Mouse (Mus musculus): Measurements from ENCODE around the gene Olfr373.
"Not testable (repeated sequence)": the region's sequence is repeated elsewhere in the genome, so short reads cannot be mapped to it uniquely, and the experiment has no call there.

The Olfr373 gene

GRCm38 (mm10) chr8:72082877-72083276, at the start of gene Olfr373:
TSS of gene Olfr373 (plus strand) at chr8:72083177.
- DNase-seq (ENCODE audit: low spot score in 2 of 2) = not testable (repeated sequence)

GRCm38 (mm10) chr8:72040918-72041317, 42.1 kb upstream of the Olfr373 start, which contains the start of gene Olfr372:
TSS of gene Olfr372 (plus strand) at chr8:72041218.
- not testable (repeated sequence) for DNase-seq (ENCODE audit: low spot score in 2 of 2)

GRCm38 (mm10) chr8:72042493-72042892, 40.5 kb upstream of the Olfr373 start:
- DNase-seq (ENCODE audit: low spot score in 2 of 2) = no peak

DNA sequence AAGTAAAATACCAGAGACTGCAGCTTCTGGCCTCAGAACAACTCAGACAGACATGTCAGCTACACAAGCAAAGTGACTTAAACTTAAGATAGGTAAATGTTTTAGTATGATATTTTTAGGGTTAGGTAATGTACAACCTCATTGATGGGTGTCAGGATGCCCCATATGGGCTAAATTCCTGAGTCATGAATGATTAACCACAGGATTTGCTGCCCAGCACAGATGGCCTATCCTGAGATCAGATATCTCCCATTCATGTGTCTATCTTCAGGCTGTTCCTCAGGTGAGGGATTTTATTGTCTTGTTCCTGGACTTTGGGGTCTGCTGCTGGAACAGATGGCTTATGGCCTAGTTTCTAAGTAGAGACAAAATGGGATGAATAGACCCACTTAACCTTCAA, 28.3 kb upstream of the Olfr373 start:
- not testable (repeated sequence) for DNase-seq (ENCODE audit: low spot score in 2 of 2)

- not testable (repeated sequence) for DNase-seq (ENCODE audit: low spot score in 2 of 2)
Observed at GRCm38 (mm10) chr8:72057643-72058042, 25.3 kb upstream of the Olfr373 start.

- not testable (repeated sequence) for DNase-seq (ENCODE audit: low spot score in 2 of 2)
Observed at GRCm38 (mm10) chr8:72066819-72067399, 16.1 kb upstream of the Olfr373 start.

DNA sequence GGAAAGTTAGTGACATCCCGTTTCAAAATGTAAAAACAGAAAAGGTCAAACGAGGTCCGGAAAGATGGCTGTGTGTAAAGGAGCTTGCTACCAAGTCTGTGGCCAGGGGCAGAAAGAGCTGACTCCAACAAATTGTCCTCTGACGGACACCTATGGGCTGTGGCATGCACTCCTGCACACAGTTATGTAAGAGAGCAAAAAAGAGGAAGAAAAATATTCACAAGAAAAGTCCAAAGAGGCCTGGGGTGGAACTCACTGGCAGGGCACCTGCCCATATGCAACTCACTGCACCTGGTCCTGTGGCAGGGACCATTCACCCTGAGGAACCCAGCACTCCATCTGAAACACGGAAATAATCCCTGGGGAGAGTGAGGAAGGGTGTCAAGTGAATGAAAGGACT, 1.8 kb downstream of the Olfr373 start:
- no peak for DNase-seq (ENCODE audit: low spot score in 2 of 2)

DNA sequence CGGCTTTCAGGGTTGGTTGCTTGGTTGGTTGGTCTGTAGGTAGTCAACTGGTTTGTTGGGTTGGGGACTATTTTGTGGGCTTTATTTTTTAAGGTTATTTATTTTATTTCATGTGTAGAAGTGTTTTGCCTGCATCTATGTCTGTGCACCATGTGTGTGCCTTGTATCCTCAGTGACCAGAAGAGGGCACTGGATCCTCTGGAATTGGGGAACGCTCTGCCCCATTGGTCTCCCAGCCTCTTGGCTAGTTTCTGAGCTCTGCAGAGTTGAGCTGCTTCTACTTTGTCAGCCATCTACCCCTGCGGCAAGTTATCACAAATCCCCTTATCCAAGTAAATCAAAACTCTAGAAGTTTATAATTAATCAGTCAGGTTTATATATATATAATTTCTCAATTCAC, 4.6 kb downstream of the Olfr373 start:
- DNase-seq (ENCODE audit: low spot score in 2 of 2) = not testable (repeated sequence)

GRCm38 (mm10) chr8:72096721-72097120, 13.7 kb downstream of the Olfr373 start:
- not testable (repeated sequence) for DNase-seq (ENCODE audit: low spot score in 2 of 2)

DNA sequence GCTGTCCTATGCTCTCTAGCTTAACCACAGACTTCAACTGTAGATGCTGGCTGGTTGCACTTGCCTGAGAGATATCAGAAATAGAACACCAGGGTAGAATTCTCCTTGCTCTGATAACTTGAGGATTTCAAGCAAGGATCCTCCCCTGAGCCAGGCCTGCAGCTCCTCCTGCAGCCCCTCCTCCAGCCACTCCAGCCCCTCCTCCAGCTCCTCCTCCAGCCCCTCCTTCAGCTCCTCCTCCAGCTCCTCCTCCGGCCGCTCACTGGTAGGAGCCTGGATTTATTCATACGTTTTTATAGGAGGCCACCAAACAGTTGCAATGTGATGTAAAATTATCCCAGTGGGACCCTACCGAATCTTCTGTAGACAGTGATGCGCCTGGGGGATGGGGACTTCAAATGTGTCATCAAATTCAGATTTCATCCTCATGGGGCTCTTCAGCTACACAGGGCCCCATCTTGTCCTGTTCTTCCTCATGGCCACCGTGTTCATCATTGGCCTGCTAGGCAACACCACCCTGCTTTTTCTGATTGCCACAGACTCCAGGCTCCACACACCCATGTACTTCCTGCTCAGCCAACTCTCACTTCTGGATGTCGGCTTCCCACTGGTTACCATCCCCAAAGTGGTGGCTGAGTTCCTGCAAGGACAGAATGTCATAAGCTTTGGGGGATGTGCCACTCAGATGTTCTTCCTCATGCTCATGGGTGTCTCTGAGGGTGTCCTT, 16.6 kb downstream of the Olfr373 start:
- DNase-seq (ENCODE audit: low spot score in 2 of 2) = peak in 1 of 2 experiments; percentile 29

GRCm38 (mm10) chr8:72105165-72105564, 22.2 kb downstream of the Olfr373 start:
- DNase-seq (ENCODE audit: low spot score in 2 of 2) = no peak

DNA sequence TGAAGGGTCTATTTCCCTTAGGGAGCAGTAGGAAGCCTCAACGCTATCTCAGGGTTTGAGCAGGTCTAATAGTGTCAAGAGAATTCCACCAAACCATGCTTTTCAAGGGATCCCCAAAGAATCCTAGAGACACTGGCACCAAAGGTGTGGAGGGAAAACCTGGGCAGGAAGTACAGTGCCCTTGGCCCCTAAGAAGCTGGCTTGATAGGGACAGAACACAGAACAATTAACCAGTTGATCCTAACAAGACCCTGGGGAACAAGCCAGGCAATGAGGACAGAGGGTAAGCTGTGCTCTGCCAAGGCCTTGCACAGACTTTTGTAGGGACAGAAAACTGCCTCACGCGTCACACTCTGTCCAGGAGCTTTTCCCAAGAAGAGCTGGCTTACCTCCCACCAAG, 23.8 kb downstream of the Olfr373 start, which contains the start of gene Olfr374:
Olfr374 (plus strand) TSS at position 301 of the 400 bp plus-strand sequence.
- DNase-seq (ENCODE audit: low spot score in 2 of 2) = no peak

DNA sequence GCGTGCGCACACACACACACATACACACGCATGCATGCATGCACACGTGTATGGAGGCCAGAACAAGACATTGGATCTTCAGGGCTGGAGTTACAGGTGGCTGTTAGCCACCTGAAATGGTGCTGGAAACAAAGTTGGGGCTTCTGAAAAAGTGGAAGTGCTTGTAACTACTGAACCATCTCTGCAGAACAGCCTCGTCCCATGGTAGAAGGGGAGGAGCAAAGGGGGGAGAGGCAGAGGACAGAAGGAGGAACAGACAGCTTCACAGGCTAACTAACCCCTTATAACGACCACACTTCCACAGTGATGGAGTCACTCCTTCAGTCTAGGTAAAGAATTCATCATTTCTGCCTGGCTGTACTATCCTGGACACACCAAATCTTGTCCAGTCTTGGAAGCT, 27.9 kb downstream of the Olfr373 start:
- DNase-seq (ENCODE audit: low spot score in 2 of 2) = no peak

- DNase-seq (ENCODE audit: low spot score in 2 of 2) = no peak
Observed at GRCm38 (mm10) chr8:72112486-72112885, 29.5 kb downstream of the Olfr373 start.

DNA sequence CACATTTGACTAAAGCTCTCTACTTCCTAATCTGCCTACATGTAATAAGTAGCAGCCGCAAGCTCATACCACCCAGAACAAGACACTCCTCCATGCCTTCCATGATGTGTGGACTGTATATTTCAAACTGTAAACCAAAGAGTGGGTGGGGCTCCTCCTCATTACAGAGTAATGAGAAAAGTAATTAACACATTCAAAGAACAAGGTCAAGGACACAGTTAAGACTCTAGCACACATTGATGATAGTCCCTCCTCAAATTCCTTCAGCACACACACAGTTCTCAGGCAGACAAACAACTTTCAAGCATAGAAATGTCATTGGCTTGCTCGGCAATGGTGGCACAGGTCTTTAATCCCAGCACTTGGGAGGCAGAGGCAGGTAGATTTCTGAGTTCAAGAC, 32.2 kb downstream of the Olfr373 start:
- no peak for DNase-seq (ENCODE audit: low spot score in 2 of 2)

DNA sequence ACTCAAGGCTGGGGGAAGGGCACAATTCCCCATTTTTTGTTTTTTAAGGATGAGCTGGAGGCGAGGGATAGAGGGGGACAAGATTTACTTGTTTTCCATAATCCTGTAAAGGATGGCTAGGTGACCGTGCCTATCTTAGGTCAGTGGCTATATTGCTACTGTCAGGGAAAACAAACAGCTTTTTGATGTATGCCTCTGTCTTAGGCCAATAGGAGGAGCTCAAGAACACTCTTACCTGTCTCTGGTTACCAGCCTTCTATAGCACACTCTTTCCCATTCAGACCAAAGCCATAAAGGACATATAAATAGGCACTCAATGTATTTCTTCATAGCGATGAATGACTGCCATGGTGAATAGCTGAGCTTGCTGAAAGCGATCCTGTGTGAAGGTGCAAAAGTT, 35.6 kb downstream of the Olfr373 start:
- DNase-seq (ENCODE audit: low spot score in 2 of 2) = no peak

- DNase-seq (ENCODE audit: low spot score in 2 of 2) = not testable (repeated sequence)
Observed at GRCm38 (mm10) chr8:72121486-72121885, 38.5 kb downstream of the Olfr373 start.

- no peak for DNase-seq (ENCODE audit: low spot score in 2 of 2)
Observed at GRCm38 (mm10) chr8:72121997-72122396, 39.0 kb downstream of the Olfr373 start.

GRCm38 (mm10) chr8:72127834-72128233, 44.9 kb downstream of the Olfr373 start:
- DNase-seq (ENCODE audit: low spot score in 2 of 2) = no peak

DNA sequence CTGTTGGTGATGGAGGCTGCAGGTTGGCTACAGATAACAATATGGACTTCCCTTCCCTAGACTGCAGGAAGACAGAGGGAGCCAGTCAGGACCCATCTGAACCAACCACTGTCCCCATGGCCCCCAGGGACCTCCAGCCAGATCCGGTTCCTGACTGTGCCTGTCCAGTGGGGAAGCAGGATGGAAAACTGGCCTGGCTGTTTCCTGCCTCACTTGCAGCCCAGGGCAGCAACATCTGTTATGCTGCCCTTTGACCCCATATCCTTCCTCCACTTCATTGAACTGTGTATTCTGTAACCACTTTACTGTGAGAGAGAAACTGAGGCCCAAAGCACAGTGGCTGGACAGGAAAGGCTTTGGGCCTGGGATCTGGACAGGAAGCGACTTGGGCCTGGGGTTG, 48.3 kb downstream of the Olfr373 start:
- no peak for DNase-seq (ENCODE audit: low spot score in 2 of 2)

- DNase-seq (ENCODE audit: low spot score in 2 of 2) = no peak
Observed at GRCm38 (mm10) chr8:72131901-72132300, 48.9 kb downstream of the Olfr373 start.

DNA sequence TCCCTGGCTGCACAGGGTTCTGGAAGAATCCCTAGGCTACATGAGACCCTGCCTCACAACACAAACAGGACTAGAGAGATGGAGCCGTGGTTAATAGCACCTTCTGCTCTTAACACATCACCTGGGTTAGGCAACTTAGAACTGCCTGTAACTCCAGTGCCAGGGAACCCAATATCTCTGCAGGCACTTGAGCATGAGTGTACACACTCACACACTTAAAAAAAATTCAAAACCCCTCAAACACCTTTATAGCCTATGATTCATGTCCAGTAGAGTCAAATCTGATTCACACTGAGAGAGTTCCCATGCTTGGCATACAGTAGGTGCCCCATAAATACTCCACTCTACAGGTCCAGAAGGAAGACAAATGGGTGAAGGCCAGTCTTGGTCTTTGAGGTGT, 49.4 kb downstream of the Olfr373 start:
- DNase-seq (ENCODE audit: low spot score in 2 of 2) = no peak

DNA sequence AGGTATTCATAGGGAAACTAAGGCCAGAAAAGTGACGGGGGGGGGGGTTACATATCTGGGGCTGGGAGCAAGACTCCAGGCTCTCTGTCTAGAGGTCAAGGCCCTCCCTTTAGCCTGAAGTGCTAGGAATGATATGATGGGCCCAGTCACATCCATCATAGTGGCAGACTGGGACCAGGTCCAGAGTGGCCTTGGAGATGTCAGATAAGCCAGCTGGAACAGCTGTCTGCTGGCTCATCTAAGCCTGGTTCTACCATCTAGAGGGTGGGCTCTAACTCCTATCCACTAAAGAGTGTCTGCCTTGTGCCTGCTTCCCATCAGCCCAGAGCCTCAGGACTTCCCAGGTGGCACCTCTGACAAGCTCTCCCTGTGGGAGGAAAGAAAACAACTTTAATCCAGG, 49.9 kb downstream of the Olfr373 start:
- no peak for DNase-seq (ENCODE audit: low spot score in 2 of 2)

Data from cerebellum, postnatal 4 days (tissue).